Mouse (Mus musculus) MEL (cell line): Measurements from ENCODE around the gene Cabp2. TPM values are rescaled to one million over a fixed set of nuclear protein-coding genes. Genes with fewer than 3 reads are reported as not detected.

Experiments used
- DNase-seq: peaks from one replicate; pipeline ENCODE4 v3.0.0; 2011; ENCODE audit warnings: low read depth, low spot score
- H3K27ac ChIP-seq: 2 replicates; pipeline ENCODE4 v1.5.1; 2012; ENCODE audit warnings: low read depth, mild to moderate bottlenecking, control low read depth, low read length, moderate library complexity; ENCODE audit not compliant: control insufficient read depth
- H3K27me3 ChIP-seq, 2 experiments: fragments of 150-350 bp in 1 of 2; sonication (generic) in 1 of 2; 2 replicates each; pipeline ENCODE4 v1.6.1; 2012; ENCODE audit warnings: low read length in 2 of 2, mild to moderate bottlenecking in 2 of 2, improper control_type of control experiment in 1 of 2, moderate library complexity in 1 of 2; ENCODE audit not compliant: insufficient read depth in 2 of 2, control insufficient read depth in 1 of 2
- H3K36me3 ChIP-seq, 2 experiments: 2 replicates each; pipeline ENCODE4 v1.6.1; 2012 to 2014; ENCODE audit warnings: low read length in 2 of 2, improper control_type of control experiment in 1 of 2, inconsistent platforms in 1 of 2, mild to moderate bottlenecking in 1 of 2; ENCODE audit not compliant: insufficient read depth in 2 of 2, control insufficient read depth in 1 of 2
- H3K4me1 ChIP-seq, 2 experiments: fragments of 150-350 bp in 1 of 2; sonication (generic) in 1 of 2; 2 replicates each; pipeline ENCODE4 v1.6.1; 2012; ENCODE audit warnings: low read length in 2 of 2, improper control_type of control experiment in 1 of 2, mild to moderate bottlenecking in 1 of 2; ENCODE audit not compliant: insufficient read depth in 2 of 2, control insufficient read depth in 1 of 2
- H3K4me3 ChIP-seq, 2 experiments: fragments of 150-350 bp in 1 of 2; sonication (generic) in 1 of 2; 2 replicates each; pipeline ENCODE4 v1.5.1; 2012; ENCODE audit warnings: low read depth in 2 of 2, low read length in 2 of 2, mild to moderate bottlenecking in 2 of 2, moderate library complexity in 2 of 2, control low read depth in 1 of 2, improper control_type of control experiment in 1 of 2; ENCODE audit not compliant: control insufficient read depth in 1 of 2, insufficient read depth in 1 of 2
- H3K79me2 ChIP-seq: 2 replicates; pipeline ENCODE4 v1.6.1; 2012; ENCODE audit warnings: mild to moderate bottlenecking, low read length, moderate library complexity; ENCODE audit not compliant: control insufficient read depth, poor library complexity, insufficient read depth
- H3K9ac ChIP-seq: 2 replicates; pipeline ENCODE4 v1.6.1; 2012; ENCODE audit warnings: low read depth, mild to moderate bottlenecking, control low read depth, low read length, moderate library complexity; ENCODE audit not compliant: control insufficient read depth, poor library complexity, severe bottlenecking
- H3K9me3 ChIP-seq: fragments of 150-350 bp; sonication (generic); replicated peaks from 2 replicates; pipeline ENCODE4 v1.6.1; 2012; ENCODE audit warnings: mild to moderate bottlenecking, low read length, improper control_type of control experiment, moderate library complexity; ENCODE audit not compliant: insufficient read depth
- BHLHE40 ChIP-seq: IDR thresholded peaks from 2 replicates; pipeline ENCODE4 v1.6.1; 2012; ENCODE audit warnings: low read depth, mild to moderate bottlenecking, inconsistent platforms, low read length, improper control_type of control experiment, borderline replicate concordance
- CHD1 ChIP-seq: IDR thresholded peaks from 2 replicates; pipeline ENCODE4 v1.6.1; 2012; ENCODE audit warnings: low read depth, mild to moderate bottlenecking, inconsistent platforms, low read length, improper control_type of control experiment
- CHD2 ChIP-seq: IDR thresholded peaks from 2 replicates; pipeline ENCODE4 v1.6.1; 2011; ENCODE audit warnings: low read length, improper control_type of control experiment
- ELF1 ChIP-seq: IDR thresholded peaks from 2 replicates; pipeline ENCODE4 v1.6.1; 2014; ENCODE audit warnings: low read depth, mild to moderate bottlenecking, inconsistent platforms, low read length, improper control_type of control experiment, moderate library complexity
- EP300 ChIP-seq, 2 experiments: IDR thresholded peaks; 2 replicates each; pipeline ENCODE4 v1.6.1; 2011; ENCODE audit warnings: improper control_type of control experiment in 2 of 2, low read length in 2 of 2, low read depth in 1 of 2, mild to moderate bottlenecking in 1 of 2
- ETS1 ChIP-seq: IDR thresholded peaks from 2 replicates; pipeline ENCODE4 v1.6.1; 2012; ENCODE audit warnings: low read depth, mild to moderate bottlenecking, inconsistent platforms, low read length, improper control_type of control experiment, moderate library complexity
- GABPA ChIP-seq: IDR thresholded peaks from 2 replicates; pipeline ENCODE4 v1.6.1; 2012; ENCODE audit warnings: low read depth, mild to moderate bottlenecking, inconsistent platforms, low read length, improper control_type of control experiment, moderate library complexity
- HCFC1 ChIP-seq: IDR thresholded peaks from 2 replicates; pipeline ENCODE4 v1.6.1; 2012; ENCODE audit warnings: low read depth, mild to moderate bottlenecking, inconsistent platforms, low read length, improper control_type of control experiment, moderate library complexity
- JUND ChIP-seq: IDR thresholded peaks from 2 replicates; pipeline ENCODE4 v1.6.1; 2011; ENCODE audit warnings: low read depth, mild to moderate bottlenecking, improper control_type of control experiment, low read length
- KAT2A ChIP-seq: conservative IDR thresholded peaks from 2 replicates; pipeline ENCODE4 v1.6.1; 2012; ENCODE audit warnings: low read depth, low read length, improper control_type of control experiment, inconsistent platforms
- MAFK ChIP-seq: IDR thresholded peaks from 2 replicates; pipeline ENCODE4 v1.6.1; 2011; ENCODE audit warnings: low read depth, mild to moderate bottlenecking, low read length, improper control_type of control experiment, borderline replicate concordance
- MAX ChIP-seq: IDR thresholded peaks from 2 replicates; pipeline ENCODE4 v1.6.1; 2011; ENCODE audit warnings: low read length, improper control_type of control experiment
- MAZ ChIP-seq: IDR thresholded peaks from 2 replicates; pipeline ENCODE4 v1.6.1; 2012; ENCODE audit warnings: low read depth, mild to moderate bottlenecking, inconsistent platforms, low read length, improper control_type of control experiment
- MXI1 ChIP-seq: IDR thresholded peaks from 2 replicates; pipeline ENCODE4 v1.6.1; 2011; ENCODE audit warnings: mild to moderate bottlenecking, low read depth, low read length, improper control_type of control experiment
- NRF1 ChIP-seq: IDR thresholded peaks from 2 replicates; pipeline ENCODE4 v1.6.1; 2014; ENCODE audit warnings: low read depth, mild to moderate bottlenecking, inconsistent platforms, low read length, improper control_type of control experiment, moderate library complexity; ENCODE audit not compliant: poor library complexity, insufficient read depth, severe bottlenecking
- POLR2AphosphoS2 ChIP-seq: IDR thresholded peaks from 2 replicates; pipeline ENCODE4 v1.6.1; 2011; ENCODE audit warnings: low read length, improper control_type of control experiment
- POLR2AphosphoS5 ChIP-seq: IDR thresholded peaks from 2 replicates; pipeline ENCODE4 v1.6.1; 2012; ENCODE audit warnings: low read depth, borderline replicate concordance, mild to moderate bottlenecking, inconsistent platforms, low read length, moderate library complexity, mixed read lengths
- RAD21 ChIP-seq: IDR thresholded peaks from 2 replicates; pipeline ENCODE4 v1.6.1; 2011; ENCODE audit warnings: mild to moderate bottlenecking, low read depth, low read length, improper control_type of control experiment
- RCOR1 ChIP-seq: IDR thresholded peaks from 2 replicates; pipeline ENCODE4 v1.6.1; 2012; ENCODE audit warnings: low read depth, mild to moderate bottlenecking, inconsistent platforms, low read length, improper control_type of control experiment
- SMC3 ChIP-seq: IDR thresholded peaks from 2 replicates; pipeline ENCODE4 v1.6.1; 2011; ENCODE audit warnings: low read depth, low read length, improper control_type of control experiment
- TBP ChIP-seq: IDR thresholded peaks from 2 replicates; pipeline ENCODE4 v1.8.0; 2011; ENCODE audit warnings: low read depth, low read length, improper control_type of control experiment
- TCF12 ChIP-seq: IDR thresholded peaks from 2 replicates; pipeline ENCODE4 v1.6.1; 2014; ENCODE audit warnings: low read depth, mild to moderate bottlenecking, inconsistent platforms, low read length, improper control_type of control experiment, moderate library complexity
- ZMIZ1 ChIP-seq: IDR thresholded peaks from 2 replicates; pipeline ENCODE4 v1.6.1; 2012; ENCODE audit warnings: low read depth, mild to moderate bottlenecking, inconsistent platforms, low read length, improper control_type of control experiment, moderate library complexity
- ZNF384 ChIP-seq: IDR thresholded peaks from 2 replicates; pipeline ENCODE4 v1.6.1; 2012; ENCODE audit warnings: low read depth, mild to moderate bottlenecking, inconsistent platforms, low read length, improper control_type of control experiment
- polyA plus RNA-seq, 2 experiments: library from polyadenylated mRNA; stranded (reverse) in 1 of 2; unstranded in 1 of 2; fragments of >175 nt in 1 of 2; fragments of >200 nt in 1 of 2; gene quantifications; 2 replicates each; pipeline versions ENCODE4 v1.2.1 to v1.2.4; 2012; ENCODE audit warnings: low replicate concordance in 2 of 2, low read depth in 1 of 2; ENCODE audit not compliant: insufficient read length in 2 of 2, insufficient read depth in 1 of 2, missing spikeins in 1 of 2
- total RNA-seq: library from RNA; depleted of rRNA; stranded (reverse); fragments of 300-350 nt; gene quantifications from 2 replicates; pipeline ENCODE4 v1.2.3, GENCODE M21; 2012

Cabp2 gene
- total and polyA plus RNA-seq, 3 experiments, result 0.14 TPM; not detected in 2

- no peaks in the 10 kb centered on the region for H3K27me3 ChIP-seq
- no peak overlapping the region for H3K27ac ChIP-seq
- peaks cover 0 to 11% of the 10 kb centered on the region in 2 experiments; a peak in 2 of 4 replicates for H3K4me1 ChIP-seq
- TF ChIP-seq BHLHE40, result no peak
- no peak for TF ChIP-seq RAD21
- TF ChIP-seq ZNF384, result no peak
- no peak for TF ChIP-seq GABPA
- TF ChIP-seq ETS1, result no peak
- TF ChIP-seq HCFC1, result no peak
- TF ChIP-seq KAT2A, result no peak
- no peak for TF ChIP-seq EP300 (IDR thresholded peaks at IDR 0.05; ENCODE audit: low read depth in 1 of 2, low read length in 2 of 2)
- TF ChIP-seq CHD1, result no peak
- no peak for TF ChIP-seq POLR2AphosphoS5
- no peak for TF ChIP-seq MAFK
- TF ChIP-seq RCOR1, result no peak
- TF ChIP-seq MAX, result no peak
- no peak for TF ChIP-seq TCF12
- TF ChIP-seq NRF1, result no peak
- no peak for TF ChIP-seq ZMIZ1
- TF ChIP-seq SMC3, result no peak
- TF ChIP-seq MAZ, result no peak
- TF ChIP-seq ELF1, result no peak
- no peak for TF ChIP-seq POLR2AphosphoS2
- H3K4me3 ChIP-seq, result no peak overlapping the region
- H3K36me3 ChIP-seq, result peaks cover 0 to 2% of the 10 kb centered on the region in 2 experiments; a peak in 1 of 4 replicates
- no peak for DNase-seq
- H3K9me3 ChIP-seq, result no peaks in the 10 kb centered on the region
- H3K9ac ChIP-seq, result no peak overlapping the region
- peaks cover 6% of the 10 kb centered on the region for H3K79me2 ChIP-seq
These were observed 21.9 kb downstream of the Cabp2 start for GRCm38 (mm10) chr19:4103294-4103693.

GRCm38 (mm10) chr19:4103792-4104191 lies 22.4 kb downstream of the Cabp2 start:
- no peak for DNase-seq
- no peak overlapping the region for H3K27ac ChIP-seq

More at GRCm38 (mm10) chr19:4103792-4104191, 22.4 kb downstream of the Cabp2 start:
- H3K79me2 ChIP-seq, result peaks cover 6% of the 10 kb centered on the region
- peaks cover 0 to 2% of the 10 kb centered on the region in 2 experiments; a peak in 1 of 4 replicates for H3K36me3 ChIP-seq
- H3K4me1 ChIP-seq, result peaks cover 0 to 10% of the 10 kb centered on the region in 2 experiments; a peak in 1 of 4 replicates
- H3K27me3 ChIP-seq, result no peaks in the 10 kb centered on the region
- no peak overlapping the region for H3K9ac ChIP-seq
- H3K9me3 ChIP-seq, result no peaks in the 10 kb centered on the region
- no peak for TF ChIP-seq JUND
- no peak for TF ChIP-seq CHD2
- TF ChIP-seq GABPA, result no peak
- TF ChIP-seq KAT2A, result no peak
- TF ChIP-seq RCOR1, result no peak
- TF ChIP-seq ETS1, result no peak
- TF ChIP-seq MAZ, result no peak
- no peak for TF ChIP-seq ZMIZ1
- no peak for TF ChIP-seq TBP
- no peak for TF ChIP-seq MXI1
- H3K4me3 ChIP-seq, result no peak overlapping the region
